Mouse (Mus musculus): Measurements from ENCODE around the gene Polr2f. TPM values are rescaled to one million over a fixed set of nuclear protein-coding genes. Genes with fewer than 3 reads are reported as not detected.

Polr2f gene
- total RNA-seq, 2 experiments from 2014 or later: 123 to 124 TPM

DNA sequence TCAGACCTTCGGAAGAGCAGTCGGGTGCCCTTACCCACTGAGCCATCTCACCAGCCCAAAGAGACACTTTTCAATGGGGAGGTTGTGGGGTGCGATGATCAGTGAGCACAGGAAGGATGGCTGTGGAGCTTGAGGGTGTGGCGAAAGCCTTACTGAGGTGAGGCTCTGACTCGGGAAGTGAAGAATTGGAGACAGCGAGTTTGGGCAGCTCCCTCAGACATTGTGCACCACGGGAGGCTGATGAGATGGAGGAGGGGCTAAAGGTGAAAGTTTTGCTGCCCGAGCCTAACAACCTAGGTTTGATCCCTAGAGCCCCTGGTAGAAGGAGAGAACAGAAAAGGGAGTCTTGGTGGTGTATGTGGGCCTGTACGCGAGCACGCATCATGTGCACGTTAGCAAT lies 2.5 kb downstream of the Polr2f start:
- no peak for DNase-seq (ENCODE audit: extremely low spot score in 1 of 2, low spot score in 2 of 2)
- intact Hi-C loops (cut with DNase I): loop anchor here (5.0 kb wide), 2 partner anchors 46 to 66 kb away; partner anchors contain the start of gene Eif3l

DNA sequence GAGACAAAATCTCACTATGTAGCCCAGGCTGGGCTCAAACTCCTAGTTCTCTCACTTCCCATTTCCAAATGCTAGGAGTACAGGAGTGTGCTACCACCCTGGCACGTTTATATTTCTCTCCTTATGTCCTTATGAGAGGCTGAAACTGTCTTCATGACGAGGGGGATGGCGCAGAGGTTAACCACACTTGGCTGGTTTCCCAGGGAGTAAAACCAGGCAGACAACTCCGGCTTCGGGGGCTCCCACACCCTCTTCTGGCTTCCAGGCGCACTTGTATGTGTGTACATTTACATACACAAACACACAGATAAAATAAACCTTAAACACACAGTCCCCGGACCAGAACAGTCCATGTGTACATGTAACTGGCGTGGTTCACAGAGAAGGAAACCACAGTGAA lies 3.2 kb downstream of the Polr2f start:
- intact Hi-C loops (cut with DNase I): loop anchor here (5.0 kb wide), 2 partner anchors 47 to 67 kb away; partner anchors contain the start of gene Eif3l

DNA sequence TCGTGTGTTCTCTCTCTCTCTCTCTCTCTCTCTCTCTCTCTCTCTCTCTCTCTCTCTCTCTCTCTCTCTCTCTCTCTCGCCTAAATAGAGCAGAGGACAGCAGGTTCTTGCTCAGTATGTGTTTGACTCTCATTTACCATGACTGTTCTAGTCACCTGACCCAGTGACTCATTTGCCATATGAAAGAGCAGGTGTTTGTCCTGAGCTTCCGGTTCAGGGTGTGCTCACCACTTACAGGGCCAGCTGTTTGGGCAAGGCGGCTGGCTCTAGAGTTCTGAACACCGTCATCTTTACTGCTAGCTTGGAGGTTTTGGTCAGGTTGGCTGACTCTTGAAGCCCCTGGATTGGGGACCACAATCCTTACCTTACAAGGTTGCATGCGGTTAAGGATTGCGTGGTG lies 4.7 kb downstream of the Polr2f start:
- intact Hi-C loops (cut with DNase I): no loop called here
- no peak for DNase-seq (ENCODE audit: extremely low spot score in 1 of 2, low spot score in 2 of 2)

More for the DNA sequence above, 3.2 kb downstream of the Polr2f start:
- DNase-seq (ENCODE audit: extremely low spot score in 1 of 2, low spot score in 2 of 2): no peak

DNA sequence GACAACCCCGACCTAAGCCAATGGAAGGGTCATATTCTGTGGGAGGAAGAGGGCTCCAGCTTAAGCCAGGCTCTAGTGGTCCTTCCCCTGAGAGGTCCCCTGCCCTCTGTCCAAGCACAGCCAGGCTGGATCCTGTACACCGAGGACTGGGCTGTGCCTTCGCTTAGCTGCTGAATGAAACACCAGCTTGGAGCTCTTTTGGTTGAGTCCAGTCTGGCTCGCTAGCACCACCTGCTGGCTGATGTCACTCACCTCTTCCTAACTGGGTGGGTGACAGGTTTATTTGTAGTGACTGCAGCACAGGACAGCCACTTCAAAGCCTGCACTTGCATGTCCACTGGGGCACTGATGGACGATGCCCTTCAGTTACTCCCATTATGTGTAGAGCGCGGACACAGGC lies 7.7 kb downstream of the Polr2f start:
- intact Hi-C loops (cut with DNase I): no loop called here
- peak; percentile 59 to 89 for DNase-seq (ENCODE audit: extremely low spot score in 1 of 2, low spot score in 2 of 2)

DNA sequence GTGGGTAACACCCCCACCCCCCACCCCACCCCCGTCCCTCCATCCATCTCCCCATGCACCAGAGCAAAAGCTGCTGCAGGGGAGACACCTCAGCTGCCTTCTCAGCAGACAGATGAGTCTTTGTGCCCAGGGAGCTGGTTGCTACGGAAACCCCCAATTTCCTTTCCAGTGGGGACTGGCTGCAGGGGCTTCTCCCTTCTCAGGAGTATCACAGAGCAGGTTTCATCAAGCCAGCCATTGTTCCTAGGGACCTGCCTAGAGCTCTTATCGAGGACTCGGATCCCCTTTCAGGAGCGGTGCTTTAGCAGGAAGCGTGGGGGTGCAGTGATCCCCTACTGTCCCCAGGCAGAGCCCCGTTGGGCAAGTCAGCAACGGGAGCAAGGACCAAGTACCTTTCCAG lies 11.1 kb downstream of the Polr2f start:
- peak in 1 of 2 experiments; percentile 43 for DNase-seq (ENCODE audit: extremely low spot score in 1 of 2, low spot score in 2 of 2)

DNA sequence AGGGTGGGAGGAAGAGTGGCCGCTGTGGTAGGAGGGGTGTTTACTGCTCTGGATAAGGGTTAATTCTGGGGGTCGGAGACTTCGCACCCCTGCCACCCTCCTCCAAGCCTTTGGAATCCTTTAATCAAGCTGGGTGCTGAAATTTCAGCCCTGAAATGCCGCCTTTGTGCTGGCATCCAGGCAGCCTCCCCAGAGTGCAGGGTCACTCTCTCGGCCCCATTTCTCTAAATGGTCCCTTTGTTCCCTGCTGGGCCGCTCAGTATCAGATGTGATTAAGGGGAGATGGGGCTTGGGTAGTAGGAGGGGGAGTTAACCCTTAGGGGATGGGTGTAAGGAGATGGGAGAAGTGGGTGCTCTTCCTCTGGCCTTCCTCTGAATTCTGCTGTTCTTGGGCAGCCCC lies 11.9 kb downstream of the Polr2f start:
- intact Hi-C loops (cut with DNase I): no loop called here
- DNase-seq (ENCODE audit: extremely low spot score in 1 of 2, low spot score in 2 of 2): no peak

More for the DNA sequence above, 11.1 kb downstream of the Polr2f start:
- intact Hi-C loops (cut with DNase I): no loop called here

DNA sequence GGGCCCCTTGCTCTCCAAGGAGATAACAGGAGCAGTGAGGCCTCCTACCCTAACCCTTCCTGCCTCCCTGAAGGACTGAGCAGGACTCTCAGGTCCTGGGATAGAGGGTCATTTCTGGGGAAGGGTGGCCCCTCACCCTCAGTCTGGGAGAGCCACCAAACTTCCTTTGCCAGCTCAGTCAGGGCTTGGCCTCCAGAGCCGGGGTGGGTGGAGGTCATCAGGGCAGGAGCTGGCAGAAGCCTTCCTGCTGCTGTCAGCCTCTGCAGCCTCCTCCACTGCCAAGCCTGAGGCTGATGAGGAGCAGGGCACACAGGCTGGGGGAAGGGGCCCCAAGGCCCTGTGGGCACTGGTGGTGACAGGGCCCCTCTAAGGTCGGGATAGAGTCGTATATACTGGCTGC lies 14.8 kb downstream of the Polr2f start:
- no peak for DNase-seq (ENCODE audit: extremely low spot score in 1 of 2, low spot score in 2 of 2)
- intact Hi-C loops (cut with DNase I): no loop called here

DNA sequence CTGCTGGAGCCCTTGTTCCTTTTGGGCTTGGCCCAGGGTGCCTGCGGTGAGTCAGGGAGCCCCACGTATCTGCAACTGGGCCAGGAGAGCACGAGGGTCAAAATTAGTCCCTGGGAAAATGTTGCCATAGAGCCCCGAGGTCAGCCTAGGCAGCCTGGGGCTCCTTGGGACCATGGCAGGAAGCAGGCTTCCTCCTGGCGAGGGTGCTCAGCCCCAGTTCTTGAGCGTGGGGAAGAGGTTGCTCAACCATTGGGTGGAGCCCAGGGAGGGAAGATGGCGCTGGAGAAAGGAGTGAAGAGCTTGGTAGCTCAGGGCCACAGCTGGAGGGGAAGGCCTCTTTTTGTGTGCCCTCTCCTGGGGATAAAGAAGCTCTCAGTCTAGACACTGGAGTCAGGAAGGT lies 21.5 kb downstream of the Polr2f start:
- DNase-seq (ENCODE audit: extremely low spot score in 1 of 2, low spot score in 2 of 2): no peak
- intact Hi-C loops (cut with DNase I): no loop called here

DNA sequence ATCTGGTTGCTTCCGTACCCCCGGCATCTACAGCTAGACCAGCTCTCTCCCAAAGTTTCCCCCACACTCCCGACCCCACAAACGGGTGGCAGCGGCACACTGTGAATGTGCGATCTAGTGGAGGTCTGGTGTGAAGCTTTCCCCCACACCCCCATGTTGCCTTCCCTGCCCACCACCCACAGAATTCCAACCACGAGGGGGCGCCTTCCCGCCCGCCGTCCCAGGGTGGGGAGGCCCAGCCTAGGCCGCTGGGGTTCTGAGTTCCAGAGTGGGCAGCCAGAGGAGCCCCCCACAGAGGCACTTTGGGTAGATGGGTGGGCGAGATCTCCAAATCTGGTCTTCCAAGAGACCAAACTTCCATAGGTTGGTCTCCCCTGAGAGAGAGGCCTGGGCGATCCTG lies 22.0 kb downstream of the Polr2f start:
- intact Hi-C loops (cut with DNase I): no loop called here
- DNase-seq (ENCODE audit: extremely low spot score in 1 of 2, low spot score in 2 of 2): no peak

DNA sequence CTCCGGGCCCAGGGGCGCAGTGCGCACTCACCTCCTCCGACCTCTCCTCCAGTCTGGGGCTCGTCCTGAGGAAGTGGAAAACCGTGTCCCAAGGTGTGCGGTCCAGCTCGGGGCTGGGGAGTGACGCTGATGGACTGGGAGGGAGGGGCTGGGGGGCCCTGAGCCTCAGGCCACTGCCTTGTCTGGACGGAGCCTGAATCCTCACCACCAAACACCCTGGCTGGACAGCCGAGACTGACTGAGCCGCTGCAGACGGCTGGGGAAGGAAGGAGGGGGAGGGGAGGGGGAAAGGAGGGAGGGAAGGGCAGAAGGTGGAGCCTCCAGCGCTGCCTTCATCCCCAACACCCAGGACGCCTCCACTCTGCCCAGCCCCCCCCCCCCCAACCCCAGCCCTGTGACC lies 23.4 kb downstream of the Polr2f start:
- no peak for DNase-seq (ENCODE audit: extremely low spot score in 1 of 2, low spot score in 2 of 2)
- intact Hi-C loops (cut with DNase I): no loop called here

DNA sequence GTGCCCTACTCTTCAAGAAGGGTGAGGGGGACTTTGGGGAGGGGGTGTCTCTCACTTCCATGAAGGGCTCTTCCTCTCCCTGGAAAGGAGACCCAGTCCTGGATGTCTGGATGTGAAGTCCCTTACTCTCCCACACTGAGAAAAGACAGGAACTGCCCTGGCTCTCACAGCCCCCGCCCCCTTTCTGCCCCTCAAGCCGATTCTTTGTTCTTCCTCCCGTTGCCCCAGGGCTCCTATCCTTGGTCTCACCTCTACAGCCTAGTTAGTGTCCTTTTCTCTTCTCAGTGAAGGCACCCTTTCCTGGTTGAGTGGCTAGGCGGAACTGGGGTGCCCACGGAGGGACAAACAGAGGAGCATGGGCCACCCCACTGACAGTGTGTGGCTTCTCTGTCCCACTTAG lies 24.3 kb downstream of the Polr2f start, which contains the start of gene Sox10:
TSS of gene Sox10 (minus strand) at position 101 of the 400 bp plus-strand sequence.
- intact Hi-C loops (cut with DNase I): no loop called here
- DNase-seq (ENCODE audit: extremely low spot score in 1 of 2, low spot score in 2 of 2): peak in 1 of 2 experiments; percentile 21

DNA sequence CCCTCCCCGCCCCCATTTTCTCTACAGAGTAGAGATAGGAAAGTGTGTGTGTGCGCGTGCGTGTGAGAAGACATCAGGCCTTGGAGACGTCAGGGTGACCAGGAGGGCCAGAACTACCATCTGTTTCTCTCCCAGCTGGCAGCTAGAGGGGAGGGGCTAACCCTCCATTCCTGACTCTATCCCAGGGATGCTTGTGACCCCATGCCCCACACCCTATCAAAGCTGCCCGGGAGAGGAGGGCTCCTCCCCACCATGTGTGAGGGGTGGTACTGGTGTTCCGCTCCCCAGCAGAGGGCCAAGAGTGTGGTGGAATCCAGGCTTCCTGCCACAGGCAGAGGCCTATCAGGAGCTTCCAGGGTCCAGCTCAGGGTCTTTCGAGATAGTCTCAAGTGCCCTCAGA lies 25.9 kb downstream of the Polr2f start:
- no peak for DNase-seq (ENCODE audit: extremely low spot score in 1 of 2, low spot score in 2 of 2)
- intact Hi-C loops (cut with DNase I): no loop called here

DNA sequence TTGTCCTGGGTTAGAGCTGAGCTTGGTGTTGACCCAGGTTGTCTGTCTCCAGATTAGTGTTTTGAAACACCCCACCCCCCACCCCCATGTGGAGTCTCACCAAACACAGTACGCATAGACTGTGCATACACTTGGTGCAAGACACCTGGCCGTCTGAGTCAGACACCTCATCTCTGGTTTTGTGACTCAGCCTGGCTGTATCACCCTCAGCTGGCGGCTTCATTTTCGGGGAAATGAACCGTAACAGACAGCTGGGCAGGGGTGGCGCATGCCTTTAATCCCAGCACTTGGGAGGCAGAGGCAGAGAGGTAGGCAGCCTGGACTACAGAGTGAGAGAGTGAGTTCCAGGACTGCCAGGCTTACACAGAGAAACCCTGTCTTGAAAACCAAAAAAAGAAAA lies 36.1 kb downstream of the Polr2f start:
- DNase-seq (ENCODE audit: extremely low spot score in 1 of 2, low spot score in 2 of 2): no peak
- intact Hi-C loops (cut with DNase I): no loop called here

DNA sequence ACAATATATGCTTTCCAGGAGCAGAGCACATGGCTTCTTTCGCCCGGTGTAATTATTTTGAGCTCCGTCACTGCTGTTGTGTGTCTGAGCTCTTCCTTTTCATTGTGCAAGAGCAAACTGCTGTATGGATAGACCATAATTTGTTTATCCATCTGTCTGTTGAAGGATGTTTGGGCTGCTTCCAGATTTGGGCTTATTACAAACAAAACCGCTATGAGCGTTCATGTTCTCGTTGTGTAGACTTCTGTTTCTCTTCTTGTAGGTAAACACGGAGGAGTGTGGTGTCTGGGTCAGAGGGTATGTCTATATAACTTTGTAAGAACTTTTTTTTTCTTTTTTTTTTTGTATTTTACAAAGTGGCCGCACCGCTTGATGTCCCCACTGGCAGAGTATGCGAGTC lies 44.4 kb downstream of the Polr2f start:
- intact Hi-C loops (cut with DNase I): no loop called here
- DNase-seq (ENCODE audit: extremely low spot score in 1 of 2, low spot score in 2 of 2): no peak

DNA sequence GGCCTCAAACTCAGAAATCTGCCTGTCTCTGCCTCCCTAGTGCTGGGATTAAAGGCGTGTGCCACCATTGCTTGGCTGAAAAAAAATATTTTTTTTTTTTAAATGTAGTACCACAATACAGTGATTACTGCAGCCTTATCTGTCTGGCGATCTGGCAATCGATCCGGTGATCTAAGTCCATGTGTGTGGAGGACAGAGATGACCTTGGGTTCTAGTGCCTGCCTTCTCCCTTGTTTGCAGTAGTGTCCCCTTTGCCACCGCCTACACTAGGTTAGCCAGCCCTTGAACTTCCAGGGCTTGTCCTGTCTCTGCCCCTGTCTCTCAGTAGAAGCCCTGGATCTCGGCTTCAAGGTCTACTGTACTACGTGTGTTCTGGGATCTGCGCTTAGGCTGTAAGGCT lies 47.0 kb downstream of the Polr2f start:
- intact Hi-C loops (cut with DNase I): no loop called here
- DNase-seq (ENCODE audit: extremely low spot score in 1 of 2, low spot score in 2 of 2): no peak

DNA sequence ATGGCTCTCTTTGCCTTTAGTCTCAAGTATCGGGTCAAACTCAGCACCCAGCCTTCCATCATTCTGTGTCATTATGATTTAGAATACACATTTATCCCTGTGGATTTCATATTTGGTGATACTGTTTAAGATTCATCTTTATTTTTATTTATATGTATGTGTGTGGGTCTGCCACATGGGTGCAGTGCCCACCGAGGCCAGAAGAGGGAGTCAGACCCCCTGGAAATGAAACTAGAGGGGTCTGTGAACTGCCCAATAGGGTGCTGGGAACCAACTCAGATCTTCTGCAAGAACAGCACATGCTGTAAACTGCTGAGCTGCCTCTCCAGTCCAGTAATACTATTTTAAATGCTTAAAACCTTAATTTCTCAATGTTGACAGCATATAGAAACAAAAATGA lies 50.6 kb downstream of the Polr2f start:
- no peak for DNase-seq (ENCODE audit: extremely low spot score in 1 of 2, low spot score in 2 of 2)
- intact Hi-C loops (cut with DNase I): no loop called here

DNA sequence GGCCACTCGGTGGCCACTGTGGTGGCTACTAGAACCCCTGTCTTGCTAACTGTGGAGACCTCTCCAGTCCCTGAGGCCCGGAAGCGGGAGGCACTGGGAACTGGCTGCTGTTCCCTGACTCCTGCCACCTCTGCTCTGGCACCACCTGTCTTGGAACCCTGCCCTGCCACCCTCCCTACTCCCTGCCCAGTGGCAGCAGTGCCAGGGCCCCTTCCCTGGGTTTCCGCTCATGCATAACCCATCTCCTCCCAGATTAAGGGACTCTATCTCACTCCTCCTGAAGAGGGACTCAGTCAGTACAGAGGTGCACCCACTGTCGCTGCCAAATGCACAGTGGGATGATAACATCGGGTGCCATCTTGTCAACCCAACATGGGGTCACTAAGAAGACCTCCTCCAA lies 51.6 kb downstream of the Polr2f start:
- peak in 1 of 2 experiments; percentile 53 for DNase-seq (ENCODE audit: extremely low spot score in 1 of 2, low spot score in 2 of 2)
- intact Hi-C loops (cut with DNase I): no loop called here

DNA sequence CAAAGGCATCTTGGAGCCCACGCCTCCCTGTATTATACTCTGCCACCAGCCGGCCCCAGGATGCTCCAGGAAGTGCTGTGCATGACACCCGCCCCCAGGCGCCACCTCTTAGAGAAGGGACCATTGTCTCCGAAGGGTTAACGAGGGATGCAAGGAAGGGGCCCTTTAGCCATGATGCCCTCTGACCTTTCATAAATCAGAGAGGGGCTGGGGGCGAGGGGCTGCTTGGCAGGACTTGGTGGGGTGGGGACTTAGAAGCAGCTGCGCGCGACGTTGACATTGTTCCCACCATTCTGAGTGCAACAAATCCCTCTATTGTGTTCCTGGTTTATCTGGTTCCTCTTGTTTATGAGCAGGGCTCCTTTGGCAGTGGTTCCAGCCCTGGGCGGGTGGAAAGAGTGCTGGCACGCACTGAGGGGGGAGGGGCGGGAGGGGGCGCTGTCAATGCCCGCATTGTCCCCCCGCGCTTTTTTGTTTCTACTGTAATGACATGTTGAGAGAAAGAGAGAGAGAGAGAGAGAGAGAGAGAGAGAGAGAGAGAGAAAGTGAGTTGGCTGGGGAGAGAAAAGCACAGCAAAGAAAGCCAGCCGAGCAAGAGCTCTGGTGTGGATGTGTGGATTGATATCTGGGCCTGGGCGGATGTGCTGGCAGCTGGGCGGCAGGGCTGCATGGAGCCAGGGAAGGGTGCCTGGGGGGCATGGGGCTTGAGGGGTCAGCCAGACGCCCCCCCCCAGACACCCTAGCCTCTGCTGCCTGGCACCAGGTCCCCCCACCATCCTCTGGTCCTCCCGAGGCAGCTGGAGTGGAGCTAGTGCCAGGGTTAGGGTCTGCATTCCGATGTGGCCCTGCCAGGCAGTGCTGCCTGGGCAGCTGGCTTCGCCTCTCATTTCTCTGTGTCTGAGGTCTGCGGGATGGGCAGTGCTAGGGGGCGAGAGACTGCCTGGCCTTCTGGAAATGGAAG lies 52.4 kb downstream of the Polr2f start:
- intact Hi-C loops (cut with DNase I): no loop called here
- peak; percentile 42 to 70 for DNase-seq (ENCODE audit: extremely low spot score in 1 of 2, low spot score in 2 of 2)

DNA sequence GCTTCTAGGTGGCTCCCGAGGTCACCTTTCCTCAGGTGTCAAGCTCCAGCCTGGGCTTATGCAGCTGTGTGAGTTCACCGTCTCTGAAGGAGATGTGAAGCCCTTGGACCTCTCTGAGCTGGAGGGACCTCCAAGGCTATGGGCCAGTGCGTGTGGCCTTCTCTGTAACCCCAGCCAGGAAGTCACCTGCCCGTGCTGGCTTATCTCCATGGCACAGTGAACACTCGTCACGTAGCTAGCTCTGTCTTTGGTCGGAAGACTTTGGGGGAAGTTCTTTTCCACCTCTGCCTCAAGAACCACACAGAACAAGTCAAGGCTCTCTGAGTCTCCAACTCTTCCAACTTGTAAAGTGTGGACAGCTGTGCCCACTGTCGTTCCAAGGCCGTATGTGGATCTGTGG lies 53.2 kb downstream of the Polr2f start:
- no peak for DNase-seq (ENCODE audit: extremely low spot score in 1 of 2, low spot score in 2 of 2)
- intact Hi-C loops (cut with DNase I): no loop called here

DNA sequence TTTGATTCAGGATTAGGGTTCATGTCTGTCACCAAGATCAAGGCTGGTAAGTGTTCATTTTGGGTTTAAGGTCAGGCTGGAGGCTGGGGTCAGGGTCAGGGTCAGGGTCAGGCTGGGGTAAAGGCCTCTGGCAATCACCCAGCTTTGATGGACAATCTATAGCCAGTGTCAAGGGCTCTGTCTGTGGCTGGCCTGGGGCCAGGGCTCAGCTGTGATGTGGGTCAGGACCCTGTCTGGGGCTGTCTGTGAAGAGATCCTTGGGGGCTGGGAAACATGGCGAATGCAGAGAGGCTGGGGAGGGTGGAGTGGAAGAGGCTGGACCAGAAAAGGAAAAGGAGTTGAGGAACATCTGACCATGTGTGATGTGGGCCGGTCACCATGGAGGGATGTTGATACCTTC lies 54.1 kb downstream of the Polr2f start:
- DNase-seq (ENCODE audit: extremely low spot score in 1 of 2, low spot score in 2 of 2): no peak
- intact Hi-C loops (cut with DNase I): no loop called here

Measured in left cerebral cortex, postnatal 10 days (tissue).